Mouse (Mus musculus) R1 (cell line): Measurements from ENCODE around the gene Atp6v1g3.

Experiments
- DNase-seq: peaks from one replicate; pipeline ENCODE4 v3.0.0-alpha.2; 2018; ENCODE audit warnings: low read depth, low spot score

Gene Atp6v1g3

GRCm38 (mm10) chr1:138273438-138273837 lies at the start of gene Atp6v1g3:
Gene Atp6v1g3 (plus strand): TSS chr1:138273738.
- DNase-seq, result no peak

- no peak for DNase-seq
Observed at GRCm38 (mm10) chr1:138233051-138233450, 40.5 kb upstream of the Atp6v1g3 start.

DNA sequence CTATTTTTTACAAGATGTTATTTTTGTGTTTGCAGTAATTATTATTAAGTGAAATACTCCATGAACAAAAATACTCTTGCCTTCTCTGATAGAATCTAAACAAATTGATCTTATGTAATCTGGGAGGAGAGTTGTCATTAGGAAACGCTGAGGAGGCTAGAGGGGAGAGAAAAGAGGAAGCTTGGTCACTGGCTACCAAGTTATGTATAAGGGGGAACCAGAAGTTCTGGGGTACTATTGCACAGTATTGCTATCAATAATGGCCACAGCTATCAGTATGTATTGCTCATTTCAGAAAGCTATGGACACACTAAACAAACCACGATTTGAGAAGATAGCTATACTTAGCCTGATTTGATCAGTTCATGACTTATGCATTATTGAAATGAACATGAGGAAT lies 36.3 kb upstream of the Atp6v1g3 start:
- DNase-seq, result no peak

GRCm38 (mm10) chr1:138243947-138244346 lies 29.6 kb upstream of the Atp6v1g3 start:
- DNase-seq, result no peak

GRCm38 (mm10) chr1:138244485-138244884 lies 29.1 kb upstream of the Atp6v1g3 start:
- no peak for DNase-seq

DNA sequence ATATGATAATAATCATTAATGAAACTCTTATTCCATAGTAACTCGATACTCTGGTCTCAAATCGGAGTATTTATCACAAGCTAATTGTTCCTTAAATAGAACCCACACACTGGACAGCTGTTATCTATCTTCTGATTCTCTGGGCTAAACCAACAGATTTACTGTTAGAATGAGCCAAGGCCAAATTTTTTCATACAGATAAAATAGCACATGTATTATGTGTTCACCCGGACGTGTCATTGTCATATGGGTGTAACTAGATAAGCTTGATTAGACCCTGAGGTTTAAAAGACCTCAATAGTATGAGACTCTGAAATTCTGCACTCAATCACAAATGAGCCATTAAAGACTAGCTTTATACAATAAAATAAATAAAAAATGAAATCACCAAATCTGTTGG lies 28.4 kb upstream of the Atp6v1g3 start:
- no peak for DNase-seq

DNA sequence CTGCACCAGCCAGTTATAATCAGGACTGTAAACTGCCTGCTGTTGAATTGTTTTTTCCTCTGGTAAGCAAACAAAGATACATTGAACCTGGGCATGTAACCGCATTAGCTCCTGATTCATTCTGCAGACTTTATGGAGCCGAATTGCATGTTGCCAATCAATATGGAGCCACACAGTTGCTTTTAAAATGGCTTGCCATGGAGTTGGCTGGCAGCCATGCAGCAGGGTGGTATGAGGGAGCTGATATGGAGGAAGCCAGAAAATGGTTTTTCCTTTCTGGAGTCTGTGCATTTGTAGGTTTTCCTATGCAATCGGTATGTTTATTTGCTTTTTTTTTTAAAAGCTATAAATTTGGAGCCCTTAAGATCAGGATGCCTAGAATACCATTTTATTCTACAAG lies 28.0 kb upstream of the Atp6v1g3 start:
- DNase-seq, result no peak

GRCm38 (mm10) chr1:138246438-138247164 lies 26.9 kb upstream of the Atp6v1g3 start:
- DNase-seq, result peak; percentile 52

GRCm38 (mm10) chr1:138247699-138248483 lies 25.6 kb upstream of the Atp6v1g3 start:
- no peak for DNase-seq

DNA sequence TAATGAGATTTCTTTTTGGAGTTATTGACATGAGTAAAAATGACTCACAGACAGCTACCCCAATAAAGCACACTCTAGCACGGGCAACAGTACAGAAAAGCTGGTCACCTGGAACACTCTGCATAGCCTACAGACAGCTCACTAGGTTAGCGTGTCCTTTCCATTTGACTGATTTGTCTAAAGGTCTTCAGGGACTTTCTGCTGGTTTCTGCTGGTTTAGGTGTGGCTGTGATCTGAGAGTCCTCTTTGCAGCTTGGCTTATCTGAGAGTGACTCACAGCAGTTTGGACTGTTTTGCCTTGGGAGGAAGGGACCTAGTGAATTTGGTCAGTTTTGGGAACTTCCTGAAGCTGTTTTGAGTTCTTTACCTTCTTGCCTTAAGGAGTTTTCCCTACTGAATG lies 24.8 kb upstream of the Atp6v1g3 start:
- DNase-seq, result no peak

DNA sequence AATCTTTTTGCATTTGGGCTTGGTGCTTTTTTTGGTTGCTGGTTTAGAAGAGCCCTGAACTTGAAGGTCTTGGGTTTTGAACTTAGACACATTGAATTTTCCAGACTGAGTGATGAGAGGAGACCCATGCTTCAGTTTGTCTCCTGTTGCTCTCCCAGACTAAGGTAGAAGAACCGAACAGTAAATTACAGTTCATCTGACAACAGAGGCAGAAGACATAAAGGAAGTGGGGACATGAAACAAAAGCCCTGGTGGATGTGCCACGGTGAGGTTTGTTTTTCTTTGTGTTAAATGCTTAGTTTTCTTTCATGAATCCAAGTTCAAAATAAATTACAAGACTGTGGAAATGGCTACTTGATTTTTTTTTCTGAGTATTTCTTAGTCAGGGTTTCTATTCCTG lies 22.6 kb upstream of the Atp6v1g3 start:
- DNase-seq, result no peak

- DNase-seq, result no peak
Observed at GRCm38 (mm10) chr1:138256172-138256789, 17.3 kb upstream of the Atp6v1g3 start.

GRCm38 (mm10) chr1:138258758-138259157 lies 14.8 kb upstream of the Atp6v1g3 start:
- no peak for DNase-seq

GRCm38 (mm10) chr1:138261520-138261919 lies 12.0 kb upstream of the Atp6v1g3 start:
- no peak for DNase-seq

DNA sequence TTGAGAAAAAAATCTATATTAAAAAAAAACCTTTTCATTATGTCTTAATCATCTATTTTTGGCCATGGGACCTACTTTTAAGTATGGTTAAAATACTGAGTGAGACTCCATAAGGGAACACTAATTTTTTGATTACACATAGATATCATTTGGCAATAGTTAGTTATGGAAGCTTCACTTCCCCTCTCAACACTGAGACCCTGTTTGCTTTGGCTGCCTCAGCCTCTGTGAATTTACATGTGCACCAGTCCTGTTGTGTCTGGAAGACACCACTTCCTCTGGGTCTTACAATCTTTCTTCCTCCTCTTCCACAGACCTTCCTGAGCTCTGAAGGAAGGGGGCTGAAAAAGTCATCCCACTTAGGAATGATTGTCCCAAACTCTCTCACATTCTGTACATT lies 11.1 kb upstream of the Atp6v1g3 start:
- no peak for DNase-seq

DNA sequence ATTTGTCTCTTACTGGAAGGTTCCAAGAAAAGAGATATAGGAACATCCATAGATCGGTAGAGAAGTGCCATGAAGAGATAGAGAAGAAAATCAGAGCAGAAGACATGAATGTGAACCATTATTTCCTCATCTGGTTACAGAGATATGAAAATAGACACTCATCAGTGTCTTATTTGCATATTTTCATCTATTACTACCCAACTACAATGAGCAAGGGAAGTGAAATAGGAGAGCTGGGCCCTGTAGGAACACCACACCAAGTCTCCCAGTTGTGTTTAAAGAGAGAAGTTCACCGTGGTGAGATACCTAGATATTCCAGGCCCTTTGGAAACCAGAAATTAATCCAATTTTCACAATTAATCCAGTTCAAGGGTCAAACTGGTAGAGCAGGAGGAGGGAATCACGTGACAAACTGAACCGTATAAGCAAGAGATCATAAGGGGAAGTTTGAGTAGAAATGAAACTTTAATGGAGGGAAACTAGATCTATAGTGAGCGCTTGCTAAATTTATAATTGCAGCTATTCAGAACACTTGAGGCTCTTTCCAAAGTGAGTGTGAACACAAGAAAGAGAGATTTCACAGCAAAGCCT lies 6.0 kb upstream of the Atp6v1g3 start:
- no peak for DNase-seq

DNA sequence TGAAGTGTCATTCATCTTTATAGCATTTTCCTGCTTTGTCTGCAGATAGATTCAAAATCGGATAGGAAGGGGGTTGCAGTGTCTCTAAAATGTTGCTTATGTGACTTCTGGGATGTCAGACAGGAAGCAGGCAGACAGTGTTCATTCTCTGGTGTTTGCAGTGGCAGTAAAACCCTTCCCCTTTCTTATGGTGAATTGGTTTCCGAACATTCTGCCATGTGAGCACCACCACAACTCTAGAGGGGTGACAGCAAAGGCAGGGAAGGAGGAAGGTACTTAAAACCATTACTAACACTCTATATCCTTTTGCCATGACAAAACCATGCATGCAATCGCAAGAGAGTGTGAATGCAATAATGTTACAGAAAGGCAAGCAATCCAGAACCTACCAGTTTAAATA lies 1.4 kb downstream of the Atp6v1g3 start:
- DNase-seq, result no peak

DNA sequence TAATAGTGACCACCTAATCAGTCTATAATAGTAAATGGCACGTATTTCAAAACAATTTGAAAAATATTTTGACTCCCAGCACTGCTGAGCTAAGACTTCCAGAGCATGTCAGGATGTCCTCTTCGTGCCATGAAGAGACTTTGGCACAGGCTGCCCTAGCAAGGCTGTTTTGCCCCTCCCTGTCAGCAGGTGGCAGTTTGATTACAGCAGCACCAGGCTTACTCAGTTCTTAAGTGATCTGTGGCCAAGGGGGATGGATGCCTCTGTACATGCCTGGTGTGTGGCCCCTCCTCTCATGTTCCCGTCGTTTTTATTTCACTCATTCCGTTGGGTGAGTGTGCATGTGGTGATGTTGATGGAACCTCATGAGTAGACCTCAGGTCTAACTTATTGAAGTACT lies 2.3 kb downstream of the Atp6v1g3 start:
- peak; percentile 5 for DNase-seq

DNA sequence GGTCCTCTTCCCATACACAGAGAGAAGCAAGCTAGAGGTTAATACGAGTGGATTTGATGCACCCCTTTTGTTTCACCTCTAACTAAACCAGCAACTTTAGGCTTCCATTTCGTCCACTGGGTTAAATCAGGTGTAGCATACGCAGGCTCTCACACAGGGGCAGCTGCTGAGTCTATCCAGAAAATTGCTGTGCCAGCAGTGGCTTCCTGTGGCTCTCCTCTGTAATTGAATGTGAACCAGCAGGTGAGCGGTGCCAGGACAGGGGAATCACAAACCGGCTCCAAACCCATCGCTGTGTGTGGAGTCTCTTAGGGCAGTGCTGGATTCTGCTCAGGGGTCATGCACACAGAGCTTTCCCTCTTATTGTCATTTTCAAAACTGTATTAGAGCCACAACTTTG lies 7.6 kb downstream of the Atp6v1g3 start:
- no peak for DNase-seq

DNA sequence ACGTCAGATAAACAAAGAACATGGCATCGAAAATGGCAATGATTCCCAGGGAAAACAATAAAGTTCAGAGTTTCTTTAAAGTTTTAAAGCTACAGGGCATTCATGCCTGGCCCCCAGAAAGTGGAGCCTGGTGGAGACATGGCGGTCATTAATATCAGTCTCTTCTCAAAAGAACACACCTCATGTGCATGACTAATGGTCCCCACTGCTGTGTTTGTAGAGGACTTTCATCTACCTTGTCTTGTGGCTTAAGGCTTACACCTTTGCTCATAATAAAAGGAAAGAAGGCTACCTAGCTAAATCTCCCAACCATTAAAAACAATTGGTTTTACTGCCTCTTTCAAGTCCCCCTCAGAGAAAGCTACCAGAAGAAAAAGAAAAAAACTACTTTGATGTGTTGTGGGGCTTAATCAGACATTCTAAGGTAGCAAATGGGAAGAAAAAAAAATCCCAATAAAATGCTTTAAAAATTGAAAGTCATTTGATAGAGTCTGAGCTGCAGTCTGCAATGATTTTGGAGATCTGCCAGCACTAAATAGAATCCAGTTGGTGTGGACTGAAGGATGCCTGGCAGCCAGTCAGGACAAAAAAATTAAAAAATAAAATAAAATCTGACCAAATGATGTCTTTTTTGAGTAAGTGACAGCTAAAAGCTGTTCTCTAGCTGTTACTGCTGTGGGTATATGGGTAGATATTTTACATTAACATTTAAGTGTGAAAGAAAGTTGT lies 9.0 kb downstream of the Atp6v1g3 start:
- no peak for DNase-seq

- no peak for DNase-seq
Observed at GRCm38 (mm10) chr1:138287665-138288064, 14.1 kb downstream of the Atp6v1g3 start.

DNA sequence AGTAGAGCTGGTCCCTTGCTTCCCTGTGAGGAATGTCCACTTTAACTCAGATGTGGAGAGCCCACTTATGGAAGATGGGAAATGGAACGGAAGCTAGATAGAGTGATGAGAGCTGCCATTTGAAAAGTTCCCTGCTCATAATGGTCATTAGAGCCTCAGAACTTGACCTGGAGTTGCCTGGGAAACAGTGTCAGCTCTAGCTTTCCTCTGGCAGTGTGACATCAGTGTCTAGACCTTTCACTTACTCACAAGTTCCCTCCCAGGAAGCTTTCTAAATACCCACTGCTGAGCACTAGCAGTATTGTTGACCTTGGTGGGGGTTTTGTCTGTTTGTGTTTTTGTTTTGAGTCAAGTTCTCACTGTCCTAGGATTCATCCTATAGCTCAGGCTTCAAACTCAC lies 15.2 kb downstream of the Atp6v1g3 start:
- DNase-seq, result no peak
